Mouse (Mus musculus): Measurements from ENCODE around the gene Camk2n1. TPM values are rescaled to one million over a fixed set of nuclear protein-coding genes. Genes with fewer than 3 reads are reported as not detected.

Gene Camk2n1
- polyA plus RNA-seq, 2 experiments from 2014 or later, result 0.95 to 1.2 TPM

DNA sequence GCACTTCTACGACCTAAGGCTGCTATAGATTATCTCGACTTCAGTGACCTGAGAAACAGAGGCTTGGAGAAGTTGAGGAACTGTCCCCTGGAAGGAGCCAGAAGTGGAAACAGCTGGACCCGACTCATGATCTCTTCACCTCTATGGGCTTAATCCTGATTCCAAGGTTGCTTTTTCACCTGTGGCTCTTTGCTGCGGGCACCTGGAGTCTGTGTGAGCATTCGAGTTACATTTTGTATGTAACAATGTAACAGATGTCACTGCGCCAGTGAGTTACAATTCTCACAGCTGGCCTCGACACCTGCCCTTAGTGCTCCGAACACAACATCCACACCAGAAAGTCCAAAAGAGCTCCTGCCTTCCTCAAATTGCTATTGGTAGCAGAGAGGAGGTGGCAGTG lies 11.3 kb downstream of the Camk2n1 start:
- no peak for ATAC-seq

DNA sequence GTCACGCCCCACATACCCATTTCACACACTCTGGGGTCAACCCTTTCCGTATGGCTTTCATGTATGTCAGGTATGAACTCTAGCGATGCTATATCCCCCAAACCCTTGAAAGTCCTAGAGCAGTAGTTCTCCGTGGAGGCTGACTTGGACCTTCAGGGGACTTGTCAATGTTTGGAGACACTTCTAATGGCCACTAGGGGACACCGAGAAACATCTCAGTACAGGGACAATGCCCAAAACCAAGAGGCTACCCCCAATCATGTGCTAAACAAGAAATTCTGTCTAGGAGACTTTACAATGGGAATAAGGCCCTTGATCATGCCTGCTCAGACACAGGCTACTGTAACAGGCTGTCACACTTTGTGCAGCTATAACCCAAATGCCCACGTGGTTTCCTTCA lies 12.6 kb downstream of the Camk2n1 start:
- no peak for ATAC-seq

DNA sequence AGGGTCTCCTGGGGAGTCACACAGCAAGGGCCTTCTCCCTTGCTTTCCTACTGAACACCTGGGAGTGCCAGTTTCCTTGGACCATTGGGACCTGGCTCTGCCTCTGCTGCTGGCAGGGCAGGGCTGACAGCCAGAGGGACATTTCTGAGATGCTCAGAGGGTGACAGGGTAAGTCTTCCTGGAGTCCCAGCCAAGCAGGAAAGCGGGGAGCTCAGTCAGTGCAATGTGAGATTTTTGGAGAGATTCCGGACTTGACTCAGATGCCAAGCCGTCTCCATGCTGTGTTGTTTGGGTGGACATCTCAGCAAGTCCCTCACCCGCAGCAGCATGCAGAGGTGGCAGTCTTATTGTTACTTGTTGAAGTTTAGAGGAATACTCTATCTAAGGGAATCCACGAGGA lies 13.3 kb downstream of the Camk2n1 start:
- ATAC-seq, result no peak

DNA sequence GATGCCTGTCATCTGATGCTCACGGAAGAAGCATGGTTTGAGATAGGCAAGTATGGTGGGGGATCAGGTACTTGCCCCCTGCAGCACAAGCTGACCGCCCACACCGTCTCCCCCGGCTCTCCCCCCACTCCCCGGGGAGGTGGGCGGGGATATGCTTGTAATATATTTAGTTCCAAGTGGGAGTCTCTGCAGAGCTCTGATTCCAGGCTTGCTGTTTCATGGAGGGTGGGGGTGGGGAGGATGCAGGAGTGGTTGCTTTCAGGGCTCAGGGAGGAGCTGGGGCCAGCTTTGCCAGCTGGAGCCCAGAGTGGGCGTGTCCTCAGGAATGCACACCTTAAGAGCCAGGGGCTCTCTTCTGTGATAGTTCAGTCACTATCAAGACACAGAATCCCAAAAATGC lies 15.0 kb downstream of the Camk2n1 start:
- ATAC-seq, result no peak

DNA sequence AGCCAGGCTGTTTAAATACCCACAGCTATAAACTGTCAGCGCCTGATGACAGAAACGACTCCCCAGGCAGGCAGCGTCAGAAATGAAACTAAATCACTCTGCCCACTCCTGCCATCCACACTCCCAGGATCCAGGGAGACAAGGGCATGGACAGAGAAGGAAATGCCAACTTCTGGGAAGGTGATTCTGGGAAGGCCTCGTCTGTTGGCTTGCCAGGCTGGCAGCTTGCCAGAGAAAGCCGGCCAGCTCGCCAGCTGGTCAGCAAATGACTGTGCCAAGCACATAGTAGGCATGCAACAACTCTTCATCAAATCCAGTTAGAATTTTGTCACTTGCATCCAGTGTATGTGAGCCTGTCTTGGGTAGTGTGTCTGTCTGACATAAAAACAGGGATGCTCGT lies 17.1 kb downstream of the Camk2n1 start:
- no peak for ATAC-seq

DNA sequence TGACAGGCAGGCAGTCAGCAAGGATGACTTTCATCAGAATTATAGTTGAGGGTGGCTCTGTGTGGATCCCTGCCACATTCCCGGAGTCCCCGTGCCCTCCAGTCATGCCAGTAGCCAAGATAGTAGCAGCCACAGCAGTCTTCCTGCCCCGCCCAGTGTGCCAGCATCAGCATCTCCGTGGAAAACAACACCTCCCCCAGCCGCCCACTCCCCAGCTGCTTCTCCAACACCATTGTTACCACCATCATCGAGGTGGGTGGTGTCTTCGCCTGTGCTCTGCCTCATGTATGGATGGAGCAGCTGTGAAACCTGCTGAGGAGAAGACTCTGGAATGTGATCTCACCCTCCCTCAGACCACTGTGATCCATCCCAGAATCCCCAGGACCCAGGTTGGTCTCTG lies 25.5 kb downstream of the Camk2n1 start:
- no peak for ATAC-seq

DNA sequence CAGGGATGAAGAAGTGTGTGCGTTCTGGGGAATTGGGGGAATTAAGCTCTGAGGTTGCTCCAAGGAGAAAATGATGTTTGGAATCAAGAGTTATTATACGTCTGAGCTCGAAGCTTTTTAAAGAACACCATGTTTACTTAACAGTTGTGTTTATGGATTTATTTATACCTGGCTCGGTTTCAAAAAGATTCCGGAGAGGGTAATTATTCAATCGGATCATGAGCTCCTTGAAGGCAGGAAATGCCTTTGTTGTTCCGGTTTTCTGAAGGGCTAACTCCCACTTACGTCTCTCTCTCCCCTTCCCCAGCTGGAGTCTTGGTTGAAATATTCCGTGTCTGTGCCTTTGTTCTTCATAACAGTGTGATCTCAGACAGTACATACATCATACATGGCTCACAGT lies 26.8 kb downstream of the Camk2n1 start:
- no peak for ATAC-seq

DNA sequence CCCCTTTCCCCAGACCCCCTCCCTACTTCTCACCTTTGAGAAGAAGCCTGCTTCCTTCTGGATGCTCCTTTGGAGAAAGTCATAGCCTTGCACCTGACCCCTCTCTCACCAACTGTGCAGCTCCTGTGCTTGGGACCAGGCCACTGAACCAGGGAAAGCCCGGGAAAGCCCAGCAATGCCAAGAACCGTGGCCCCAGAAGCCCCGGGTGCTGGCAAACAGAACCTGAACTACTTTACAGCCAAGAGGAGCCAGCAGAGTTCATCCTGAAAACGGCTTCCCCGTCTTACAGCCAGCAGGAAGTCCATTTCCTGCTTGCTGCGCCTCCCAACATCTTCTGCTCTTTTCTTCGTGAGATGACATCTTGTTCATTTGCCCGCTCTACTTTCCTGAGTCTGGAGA lies 28.6 kb downstream of the Camk2n1 start:
- no peak for ATAC-seq

DNA sequence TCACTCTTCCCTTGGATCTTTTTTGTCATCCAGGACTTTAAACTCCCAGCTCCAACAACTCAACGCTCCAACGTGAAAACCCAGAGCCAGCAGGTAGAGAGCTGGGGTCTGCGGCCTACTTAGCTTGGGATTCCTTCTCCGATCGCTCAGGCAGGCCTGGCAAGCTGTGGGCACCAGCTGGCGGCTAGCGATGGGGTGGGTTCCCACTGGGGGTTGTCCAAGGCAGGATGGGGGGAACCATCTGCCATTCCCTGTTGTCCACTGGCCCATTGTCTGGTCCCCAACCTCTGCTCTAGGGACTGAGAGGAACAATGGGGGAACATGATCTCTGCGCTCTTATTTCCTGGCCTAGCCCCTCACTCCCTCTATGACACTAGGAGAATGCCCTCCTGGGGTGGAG lies 34.1 kb downstream of the Camk2n1 start:
- ATAC-seq, result no peak

DNA sequence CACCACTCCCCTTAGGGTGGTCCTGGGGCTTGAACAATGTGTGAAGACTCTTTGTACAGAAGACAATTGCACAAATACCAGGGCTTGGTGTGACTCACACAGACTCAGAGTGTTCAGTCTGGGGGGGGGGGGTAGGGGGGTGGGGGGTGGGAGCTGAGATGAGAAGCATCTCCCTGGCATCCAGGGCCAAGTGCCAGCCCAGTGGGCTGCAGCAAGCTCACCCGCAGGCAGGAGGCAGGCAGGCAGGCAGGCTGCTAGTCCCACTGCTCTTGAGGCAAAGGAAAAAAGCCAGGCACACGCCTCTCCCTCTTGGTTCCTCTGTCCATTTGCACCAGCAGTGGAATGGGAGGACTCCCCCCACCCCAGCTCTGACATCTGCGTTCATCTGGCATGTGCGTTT lies 37.0 kb downstream of the Camk2n1 start:
- ATAC-seq, result no peak

DNA sequence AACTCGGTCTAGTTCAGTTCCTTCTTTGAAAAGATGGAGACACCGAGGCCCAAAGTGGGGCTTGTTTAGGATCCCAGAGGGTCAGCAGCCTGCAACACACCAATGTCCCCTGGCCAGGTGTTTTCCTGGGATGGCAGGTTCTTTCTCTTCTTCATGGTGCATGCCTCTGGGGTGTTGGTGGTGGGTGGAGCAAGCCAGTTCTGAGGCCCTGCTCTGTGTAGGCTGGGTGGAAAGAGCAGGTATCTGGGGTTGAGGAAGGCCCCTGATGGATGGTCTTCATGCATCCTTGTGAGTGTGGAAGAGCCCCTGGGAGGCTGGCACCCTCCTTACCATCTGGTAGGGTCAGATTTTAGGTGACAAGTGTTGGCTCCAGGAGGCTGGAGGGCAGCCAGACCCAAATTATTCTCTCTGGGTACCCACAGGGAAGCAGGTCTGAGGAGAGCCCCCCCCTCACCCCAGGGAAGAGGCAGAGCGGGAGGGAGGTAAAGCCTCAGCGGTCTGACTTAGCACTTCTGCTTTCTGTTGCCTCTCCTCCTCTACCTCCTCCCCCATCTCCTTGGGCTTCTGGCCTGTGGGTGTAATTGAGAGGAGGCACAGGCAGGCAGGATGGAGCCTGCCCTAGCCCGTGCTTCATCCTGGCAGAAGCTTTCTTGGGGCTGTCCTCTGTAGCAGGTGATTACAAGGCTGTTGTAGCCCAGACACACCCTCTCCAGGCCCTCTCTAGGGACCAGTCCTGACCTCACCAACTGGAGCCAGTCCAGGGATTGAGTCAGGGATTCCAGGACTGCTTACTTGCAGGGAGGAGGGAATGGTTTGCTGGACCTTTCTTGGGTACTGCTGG lies 39.3 kb downstream of the Camk2n1 start:
- no peak for ATAC-seq

DNA sequence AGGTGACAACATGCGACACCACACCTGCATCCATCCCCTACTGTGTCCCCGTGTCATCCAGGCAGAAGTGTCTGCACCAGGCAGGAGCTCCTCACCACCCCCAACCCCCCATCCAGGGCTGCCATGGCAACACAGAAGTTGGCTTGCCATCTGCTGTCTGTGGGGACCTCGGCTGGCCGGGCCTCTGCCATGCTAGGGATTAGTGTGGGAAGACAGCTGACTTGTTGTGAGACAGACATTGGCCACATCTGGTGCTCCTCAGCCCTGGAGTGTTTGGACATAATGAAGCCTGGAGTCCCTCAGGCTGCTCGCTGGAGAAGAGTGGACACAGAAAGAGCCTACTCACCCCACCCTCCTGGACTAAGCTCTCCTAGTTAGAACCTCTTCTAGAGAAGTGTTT lies 40.8 kb downstream of the Camk2n1 start:
- no peak for ATAC-seq

DNA sequence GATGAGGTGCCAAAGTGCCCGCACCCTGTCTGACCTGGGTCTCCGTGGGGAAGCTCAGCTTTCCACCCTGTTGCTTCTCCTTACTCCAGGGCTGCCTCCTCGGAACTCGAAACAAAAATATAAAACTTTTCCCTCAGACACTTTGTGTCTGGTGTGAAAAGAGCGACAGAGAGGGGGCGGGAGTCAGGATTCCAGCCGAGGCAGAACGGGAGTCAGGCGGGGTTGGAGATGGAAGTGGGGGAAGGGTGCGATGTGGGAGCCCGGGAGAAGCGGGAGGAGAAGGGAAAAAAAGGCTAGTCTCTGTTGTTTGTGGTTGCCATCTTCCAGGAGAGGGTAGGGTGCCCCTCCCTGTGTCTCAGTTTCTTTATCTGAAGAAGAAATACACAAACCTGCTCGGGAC lies 41.7 kb downstream of the Camk2n1 start:
- no peak for ATAC-seq

DNA sequence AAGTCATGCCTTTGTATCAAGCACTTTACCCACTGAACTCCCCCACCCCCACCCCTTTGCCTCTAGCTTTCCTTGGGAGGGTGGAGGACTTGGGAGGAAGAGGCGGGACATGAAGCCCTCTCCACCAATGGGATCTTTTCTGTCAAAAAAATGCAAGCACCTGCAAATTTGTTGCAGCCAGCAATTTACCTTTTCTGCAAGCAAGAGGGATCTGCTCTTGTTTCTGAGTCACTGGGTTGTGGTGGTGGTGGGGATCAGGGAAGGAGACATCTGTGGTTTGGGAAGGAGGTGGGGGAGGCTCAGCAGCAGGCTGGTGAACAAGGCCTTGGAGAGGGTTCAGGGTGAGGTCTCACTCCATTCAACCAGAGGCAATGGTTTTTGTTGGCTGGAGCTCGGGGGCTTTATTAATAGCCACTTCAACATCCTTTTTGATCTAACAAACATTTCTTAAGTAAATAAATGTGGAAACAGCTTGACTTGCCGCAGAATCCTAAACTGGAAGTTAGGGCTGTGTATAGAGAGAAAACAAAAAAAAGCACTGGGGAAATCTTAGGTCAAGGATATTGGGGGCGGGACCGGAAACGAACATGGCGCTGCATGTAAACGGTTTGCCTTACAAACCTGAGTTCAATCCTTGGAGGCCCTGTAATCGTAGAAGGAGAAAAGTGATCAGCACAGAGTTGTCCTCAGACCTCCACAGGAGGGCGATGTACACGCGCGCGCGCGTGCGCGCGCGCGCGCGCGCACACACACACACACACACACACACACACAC lies 42.8 kb downstream of the Camk2n1 start:
- ATAC-seq, result no peak

DNA sequence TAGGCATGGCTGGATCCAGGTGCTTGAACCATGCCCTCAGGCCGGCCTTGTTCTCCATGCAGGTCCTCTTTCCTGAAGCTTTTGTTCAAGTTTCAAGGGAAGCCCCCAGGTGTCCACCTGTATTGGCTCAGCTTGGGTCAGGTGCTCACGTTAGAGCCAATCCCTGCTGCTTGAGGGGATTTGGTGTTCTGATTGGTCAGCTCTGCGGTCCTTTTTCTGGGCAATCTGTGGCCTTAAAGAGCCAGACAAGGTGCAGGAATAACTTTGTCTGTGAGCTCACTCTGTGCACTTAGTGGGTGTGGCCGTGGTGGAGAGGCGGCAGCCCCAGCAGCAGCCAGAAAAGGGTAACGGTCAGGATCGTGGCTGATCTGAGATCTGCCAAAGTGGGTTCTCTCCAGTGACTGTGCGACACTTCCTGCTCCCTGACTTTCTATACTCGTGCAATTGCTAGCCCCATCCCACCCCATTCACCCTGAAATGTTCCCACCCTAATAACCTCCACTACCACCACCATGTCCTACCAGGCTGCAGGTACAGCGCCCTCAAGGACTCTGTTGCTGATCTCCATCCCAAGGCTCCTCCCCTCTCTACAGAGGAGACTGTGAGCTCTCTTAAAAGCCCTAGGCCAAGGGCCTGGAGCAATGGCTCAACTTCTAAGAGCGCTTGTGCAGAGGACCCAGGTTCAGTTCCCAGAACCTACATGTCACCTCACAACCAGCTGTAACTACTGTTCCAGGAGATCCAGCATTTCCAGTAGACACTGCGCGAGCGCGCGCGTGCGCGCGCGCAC lies 45.9 kb downstream of the Camk2n1 start:
- no peak for ATAC-seq

DNA sequence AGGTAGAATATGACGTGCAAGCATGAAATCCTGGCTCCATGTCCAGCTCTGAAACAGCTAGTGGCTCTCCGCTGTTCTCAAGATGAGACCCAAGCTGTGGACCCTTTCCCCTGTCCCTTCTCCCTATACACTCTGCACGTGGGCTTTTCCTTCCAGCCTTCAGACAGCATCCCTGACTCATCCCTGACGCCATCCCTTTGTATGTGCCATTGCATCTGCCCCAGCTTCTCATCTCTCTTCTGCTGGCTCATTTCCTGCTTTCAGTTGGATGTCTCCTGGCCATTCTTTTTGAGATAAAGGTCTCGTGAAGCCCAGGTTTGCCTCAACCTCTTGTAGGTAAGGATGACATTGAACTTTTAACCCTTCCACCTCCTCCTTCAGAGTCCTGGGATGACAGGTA lies 46.9 kb downstream of the Camk2n1 start:
- no peak for ATAC-seq

DNA sequence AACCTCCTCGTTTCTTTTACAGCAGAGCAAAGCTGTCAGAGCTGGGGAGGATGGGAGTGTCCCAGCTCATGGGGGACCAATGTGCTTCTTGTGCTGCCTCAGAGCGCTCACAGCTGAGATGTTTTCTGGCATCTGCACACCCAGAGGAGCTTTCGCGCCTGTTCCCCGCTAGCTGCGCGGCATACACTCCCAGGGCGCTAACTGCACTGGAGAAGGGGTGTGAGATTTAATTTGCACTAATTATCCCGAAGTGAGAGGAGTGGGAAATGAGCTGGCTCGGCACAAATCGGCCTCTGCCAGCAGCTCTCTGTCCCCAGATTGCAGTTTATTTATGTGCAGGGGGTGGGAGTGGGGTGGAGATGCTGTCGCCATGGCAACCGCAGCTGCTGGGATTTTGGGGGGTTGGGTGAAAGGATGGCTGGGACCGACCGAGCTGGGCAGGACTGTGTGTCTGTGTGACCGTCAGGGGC lies 50.6 kb downstream of the Camk2n1 start:
- no peak for ATAC-seq

DNA sequence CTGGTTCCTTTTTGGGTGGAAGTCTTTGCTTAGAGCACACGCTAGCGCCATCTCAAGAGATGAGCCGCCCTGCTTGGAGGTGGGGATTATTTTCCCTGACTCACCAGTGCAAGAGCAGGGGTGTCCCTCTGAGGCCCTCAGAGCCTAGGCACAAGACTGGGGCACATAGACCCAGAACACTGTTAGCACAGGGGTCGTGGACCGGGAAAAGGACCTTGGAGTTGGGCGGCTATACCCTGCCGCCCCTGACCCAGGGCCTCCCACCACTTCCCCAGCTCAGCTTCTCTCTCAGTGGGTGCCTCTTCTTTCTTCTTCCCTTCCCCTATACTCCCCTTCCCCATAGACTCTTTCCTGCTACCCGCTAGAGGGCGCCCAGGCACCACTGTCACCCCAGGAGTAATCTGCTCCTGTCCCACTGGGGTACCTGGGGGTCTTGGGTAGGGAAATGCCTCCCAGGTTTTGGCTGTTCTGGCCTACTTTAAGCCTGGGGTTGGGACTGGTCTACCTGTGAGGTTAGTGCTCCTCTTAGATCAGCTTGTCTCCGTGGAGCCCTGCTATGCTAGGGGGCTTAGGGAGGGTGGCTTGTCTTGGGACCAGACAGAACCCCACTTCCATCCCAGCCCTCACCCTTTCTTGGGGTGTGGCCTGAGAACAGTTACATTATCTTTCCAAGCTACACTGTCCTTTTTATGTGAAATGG lies 51.2 kb downstream of the Camk2n1 start:
- no peak for ATAC-seq

DNA sequence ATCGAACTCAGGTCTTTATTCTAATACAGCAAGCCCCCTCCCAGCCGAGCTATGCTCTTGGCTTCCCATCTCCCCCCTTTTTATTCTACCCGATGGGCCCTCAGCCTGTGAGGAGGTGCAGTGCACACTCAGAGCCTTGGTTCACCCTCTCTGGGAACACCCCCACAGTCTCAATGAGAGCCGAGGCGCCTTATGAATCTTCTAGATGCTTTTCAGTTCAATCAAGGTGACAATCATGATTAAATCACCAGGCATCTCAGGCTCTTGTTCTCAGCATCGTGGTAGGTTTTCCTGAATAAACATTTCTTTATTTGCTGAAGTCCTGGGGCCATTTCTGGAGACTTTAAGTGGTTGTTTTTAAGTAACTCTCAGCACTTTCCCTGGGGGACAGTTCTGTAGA lies 53.8 kb downstream of the Camk2n1 start:
- ATAC-seq, result no peak
